Mouse (Mus musculus) liver, embryonic 11.5 days (tissue): ENCODE measurements around the gene Il25. TPM values are rescaled to one million over a fixed set of nuclear protein-coding genes. Genes with fewer than 3 reads are reported as not detected.

Experiments used
- ATAC-seq: fragments of 200-750 bp; cut with Nextera tagmentation; replicated peaks from 2 replicates; pipeline ENCODE4 v1.8.0; 2017; ENCODE audit warnings: moderate number of reproducible peaks, mild to moderate bottlenecking, moderate TSS enrichment, moderate library complexity; ENCODE audit not compliant: low FRiP score
- DNase-seq: peaks from one replicate; pipeline ENCODE4 v3.0.0-alpha.2; 2017; ENCODE audit warnings: low spot score
- H3K27ac ChIP-seq: fragments of 300-500 bp; sonication (generic); 2 replicates; pipeline ENCODE4 v1.5.1; 2014; ENCODE audit warnings: mild to moderate bottlenecking, low read depth, low read length, control low read depth
- H3K27me3 ChIP-seq: fragments of 300-500 bp; sonication (generic); replicated peaks from 2 replicates; pipeline ENCODE4 v1.6.1; 2014; ENCODE audit warnings: low read length, mixed read lengths; ENCODE audit not compliant: control insufficient read depth, insufficient read depth
- H3K36me3 ChIP-seq: fragments of 300-500 bp; sonication (generic); 2 replicates; pipeline ENCODE4 v1.6.1; 2014; ENCODE audit warnings: mild to moderate bottlenecking, low read length, moderate library complexity, mixed read lengths; ENCODE audit not compliant: control insufficient read depth, insufficient read depth
- H3K4me1 ChIP-seq: fragments of 300-500 bp; sonication (generic); replicated peaks from 2 replicates; pipeline ENCODE4 v1.6.1; 2014; ENCODE audit warnings: low read length, mixed read lengths; ENCODE audit not compliant: control insufficient read depth, insufficient read depth
- H3K4me2 ChIP-seq: fragments of 300-500 bp; sonication (generic); 2 replicates; pipeline ENCODE4 v1.6.1; 2014; ENCODE audit warnings: mild to moderate bottlenecking, control low read depth, moderate library complexity
- H3K4me3 ChIP-seq: fragments of 300-500 bp; sonication (generic); 2 replicates; pipeline ENCODE4 v1.5.1; 2014; ENCODE audit warnings: low read depth, low read length, control low read depth
- H3K9ac ChIP-seq: fragments of 300-500 bp; sonication (generic); 2 replicates; pipeline ENCODE4 v1.6.1; 2014; ENCODE audit warnings: low read depth, low read length, control low read depth
- H3K9me3 ChIP-seq: fragments of 300-500 bp; sonication (generic); 2 replicates; pipeline ENCODE4 v1.6.1; 2016; ENCODE audit warnings: low read length, inconsistent platforms, mixed read lengths; ENCODE audit not compliant: control insufficient read depth
- WGBS: fragments of 180-500 bp; shearing (Covaris S2); extraction: QIAGEN DNeasy Blood & Tissue Kit; methylation state at CpG from one replicate; pipeline ENCODE4 v1.1.7; 2014; 5-methylcytosine and 5-hydroxymethylcytosine counted together
- polyA plus RNA-seq: library from polyadenylated mRNA; unstranded; fragments of >200 nt; fragmentation: Nextera tagmentation; extraction: Ambion mirVana; gene quantifications from 2 replicates; pipeline ENCODE4 v1.2.1, GENCODE M21; 2014

Gene Il25
- not detected in 2 replicates for polyA plus RNA-seq

DNA sequence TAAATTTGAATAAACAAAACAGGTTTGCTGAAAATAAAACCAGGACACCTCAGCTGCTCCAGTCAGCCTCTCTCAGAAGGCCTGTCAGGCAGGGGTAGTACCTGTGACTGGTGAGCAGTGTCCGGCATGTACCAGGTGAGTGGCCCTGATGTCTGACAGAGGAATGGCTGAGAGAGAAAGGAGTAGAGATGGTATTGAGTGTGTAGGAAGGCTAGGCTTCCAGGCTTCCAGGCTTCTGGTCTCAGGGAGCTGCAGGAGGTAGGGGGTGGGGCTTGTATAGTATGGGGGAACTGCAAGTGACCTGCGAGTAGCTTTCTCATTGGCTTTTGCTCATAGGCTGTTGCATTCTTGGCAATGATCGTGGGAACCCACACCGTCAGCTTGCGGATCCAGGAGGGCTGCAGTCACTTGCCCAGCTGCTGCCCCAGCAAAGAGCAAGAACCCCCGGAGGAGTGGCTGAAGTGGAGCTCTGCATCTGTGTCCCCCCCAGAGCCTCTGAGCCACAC is at the start of gene Il25:
Gene Il25 (plus strand): TSS at position 51 of the 506 bp plus-strand sequence.
- 44% methylated on average over 6 of the region's 6 CpGs for WGBS
- H3K4me1 ChIP-seq = no peaks in the 10 kb centered on the region
- no peak within 1 kb of the TSS for H3K4me2 ChIP-seq
- no peaks in the 10 kb centered on the region for H3K9me3 ChIP-seq
- no peak within 1 kb of the TSS for H3K4me3 ChIP-seq
- DNase-seq (no peak), ATAC-seq (no peak)
- no peak within 1 kb of the TSS for H3K9ac ChIP-seq
- H3K36me3 ChIP-seq = no peaks in the 10 kb centered on the region
- peaks cover 18% of the 10 kb centered on the region for H3K27me3 ChIP-seq
- H3K27ac ChIP-seq = no peak within 1 kb of the TSS

DNA sequence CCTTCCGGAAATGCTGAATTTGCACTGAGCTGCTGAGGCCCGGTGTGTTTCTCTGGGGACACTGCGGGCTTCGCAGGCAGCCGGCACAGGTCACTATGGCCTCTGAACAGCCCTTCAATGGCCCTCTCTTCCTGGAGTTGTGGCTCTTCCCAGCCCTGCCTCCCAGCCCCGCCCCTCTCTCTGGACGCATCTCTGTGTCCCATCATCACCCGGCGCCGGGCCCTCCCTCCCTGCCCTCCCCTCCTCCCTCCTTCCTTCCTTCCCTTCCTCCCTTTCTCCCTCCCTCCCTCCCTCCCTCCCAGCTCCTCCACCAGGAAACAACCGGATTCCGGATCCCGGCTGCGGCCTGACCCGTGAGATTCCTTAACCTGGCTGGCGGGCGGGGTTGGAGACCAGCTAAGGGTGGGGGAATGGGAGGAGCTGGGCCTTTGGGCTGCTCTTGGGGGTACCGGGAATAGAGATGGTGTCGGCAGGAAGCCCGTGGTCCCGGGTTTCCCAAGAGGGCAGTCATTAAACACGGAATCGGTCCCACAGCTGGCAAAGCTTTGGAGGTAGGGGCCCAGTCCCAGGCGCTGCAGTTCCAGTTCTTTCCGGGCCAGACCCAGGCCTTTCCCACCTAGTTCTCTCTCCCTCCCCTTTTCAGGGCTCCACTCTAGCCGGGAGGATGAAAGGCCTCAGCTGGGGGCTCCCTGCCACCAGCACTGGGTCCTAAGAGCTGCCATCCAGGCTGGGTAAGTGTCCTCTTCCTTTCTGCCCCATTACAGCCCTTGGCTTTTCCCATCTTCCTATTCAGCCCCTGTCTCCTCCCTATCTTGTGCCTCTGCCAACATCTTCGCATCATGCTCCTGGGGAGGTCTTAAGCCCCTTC is 49.1 kb upstream of the Il25 start, which contains the start of the genes Bcl2l2 and Gm20521:
Gene Bcl2l2 (plus strand): TSS at position 224 of the 868 bp plus-strand sequence.
Gene Gm20521 (plus strand): TSS at position 288 of the 868 bp plus-strand sequence.
- Histone ChIP-seq H3K4me1 (peaks cover 10% of the 10 kb centered on the region; the same call in 1 of the 2 replicates), H3K27ac (peak within 1 kb of the TSS; percentile 75), H3K4me2 (peak within 1 kb of the TSS; percentile 90), H3K36me3 (0 out of 2 replicates have a peak, but pooled peaks cover 2% of the 10 kb centered on the region), H3K9me3 (no peaks in the 10 kb centered on the region), H3K27me3 (no peaks in the 10 kb centered on the region), H3K4me3 (peak within 1 kb of the TSS; percentile 73), H3K9ac (peak within 1 kb of the TSS; percentile 79)
- WGBS = 2% methylated on average over 27 of the region's 27 CpGs
- ATAC-seq = peak; percentile 87
- DNase-seq = peak; percentile 77

DNA sequence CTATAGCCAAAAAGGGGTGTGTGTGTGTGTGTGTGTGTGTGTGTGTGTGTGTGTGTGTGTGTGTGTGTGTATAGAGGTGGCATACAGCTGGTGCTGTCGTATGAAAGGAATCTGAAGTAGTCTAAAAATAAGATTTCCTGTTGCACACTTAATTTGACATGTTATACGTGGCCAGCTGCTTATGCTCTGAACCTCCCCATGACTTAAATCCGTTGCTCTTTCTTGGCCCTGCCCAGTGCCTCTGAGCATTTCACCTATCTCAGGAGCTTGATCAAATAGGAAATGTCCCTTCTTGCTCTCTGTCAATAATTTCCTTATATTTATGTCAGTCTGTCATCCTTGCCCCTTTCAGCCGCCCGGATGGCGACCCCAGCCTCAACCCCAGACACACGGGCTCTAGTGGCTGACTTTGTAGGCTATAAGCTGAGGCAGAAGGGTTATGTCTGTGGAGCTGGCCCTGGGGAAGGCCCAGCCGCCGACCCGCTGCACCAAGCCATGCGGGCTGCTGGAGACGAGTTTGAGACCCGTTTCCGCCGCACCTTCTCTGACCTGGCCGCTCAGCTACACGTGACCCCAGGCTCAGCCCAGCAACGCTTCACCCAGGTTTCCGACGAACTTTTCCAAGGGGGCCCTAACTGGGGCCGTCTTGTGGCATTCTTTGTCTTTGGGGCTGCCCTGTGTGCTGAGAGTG is 48.3 kb upstream of the Il25 start:
- ATAC-seq (no peak), DNase-seq (no peak)
- 46% methylated on average over 21 of the region's 21 CpGs for WGBS
- peak overlapping the region; percentile 75; the same call in 1 of the 2 replicates for H3K27ac ChIP-seq
- 0 out of 2 replicates have a peak, but pooled peaks cover 2% of the 10 kb centered on the region for H3K36me3 ChIP-seq
- H3K4me1 ChIP-seq = peaks cover 10% of the 10 kb centered on the region; the same call in 1 of the 2 replicates
- peak overlapping the region; percentile 79 for H3K9ac ChIP-seq
- H3K4me2 ChIP-seq = peak overlapping the region; percentile 90
- H3K27me3 ChIP-seq = no peaks in the 10 kb centered on the region
- H3K9me3 ChIP-seq = no peaks in the 10 kb centered on the region
- H3K4me3 ChIP-seq = peak overlapping the region; percentile 73

DNA sequence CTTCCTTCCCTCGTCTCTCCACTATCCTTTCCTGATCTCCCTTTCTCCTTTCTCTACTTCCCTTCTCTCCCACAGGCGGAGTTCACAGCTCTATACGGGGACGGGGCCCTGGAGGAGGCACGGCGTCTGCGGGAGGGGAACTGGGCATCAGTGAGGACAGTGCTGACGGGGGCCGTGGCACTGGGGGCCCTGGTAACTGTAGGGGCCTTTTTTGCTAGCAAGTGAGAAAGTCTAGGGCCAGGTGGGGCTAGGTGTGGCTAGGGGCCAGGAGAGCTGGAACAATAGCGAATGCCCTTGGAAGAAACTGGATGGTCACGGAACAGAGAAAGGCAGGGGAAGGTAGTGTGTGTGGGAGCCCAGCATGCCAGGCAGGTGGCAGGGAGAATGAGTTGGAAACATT is 47.2 kb upstream of the Il25 start:
- WGBS = 85% methylated on average over 11 of the region's 11 CpGs

DNA sequence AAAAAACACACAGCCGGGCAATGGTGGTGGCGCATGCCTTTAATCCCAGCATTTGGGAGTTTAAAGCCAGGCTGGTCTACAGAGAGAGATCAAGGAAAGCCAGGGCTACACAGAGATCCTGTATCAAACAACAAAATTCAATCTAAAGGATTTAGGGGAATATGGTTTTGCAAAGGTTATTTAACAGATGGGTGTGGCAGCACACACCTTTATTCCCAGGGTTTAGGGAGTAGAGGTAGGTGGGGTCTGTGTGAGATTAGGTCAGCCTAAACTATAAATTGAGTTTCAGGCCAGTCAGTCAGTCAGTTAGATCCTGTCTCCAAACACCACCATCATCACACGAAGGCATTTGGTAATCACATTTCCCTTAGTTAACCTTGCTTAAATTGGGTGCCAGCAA is 40.3 kb upstream of the Il25 start, which contains the start of gene Pabpn1:
Gene Pabpn1 (plus strand): TSS at position 301 of the 400 bp plus-strand sequence.
- Histone ChIP-seq H3K36me3 (peaks cover 12% of the 10 kb centered on the region), H3K9me3 (no peaks in the 10 kb centered on the region), H3K4me2 (peak within 1 kb of the TSS; percentile 74), H3K27ac (peak within 1 kb of the TSS; percentile 73), H3K4me1 (peaks cover 9% of the 10 kb centered on the region; the same call in 1 of the 2 replicates), H3K4me3 (peak within 1 kb of the TSS; percentile 98), H3K27me3 (no peaks in the 10 kb centered on the region), H3K9ac (peak within 1 kb of the TSS; percentile 60)
- no peak for ATAC-seq
- DNase-seq = no peak
- WGBS = 91% methylated on average over 3 of the region's 3 CpGs

More for the DNA sequence above, 47.2 kb upstream of the Il25 start:
- Histone ChIP-seq H3K4me2 (no peak overlapping the region), H3K27ac (no peak overlapping the region), H3K4me1 (peaks cover 10% of the 10 kb centered on the region; the same call in 1 of the 2 replicates), H3K9me3 (no peaks in the 10 kb centered on the region), H3K27me3 (no peaks in the 10 kb centered on the region), H3K36me3 (0 out of 2 replicates have a peak, but pooled peaks cover 2% of the 10 kb centered on the region), H3K4me3 (no peak overlapping the region), H3K9ac (no peak overlapping the region)
- DNase-seq (no peak), ATAC-seq (no peak)

DNA sequence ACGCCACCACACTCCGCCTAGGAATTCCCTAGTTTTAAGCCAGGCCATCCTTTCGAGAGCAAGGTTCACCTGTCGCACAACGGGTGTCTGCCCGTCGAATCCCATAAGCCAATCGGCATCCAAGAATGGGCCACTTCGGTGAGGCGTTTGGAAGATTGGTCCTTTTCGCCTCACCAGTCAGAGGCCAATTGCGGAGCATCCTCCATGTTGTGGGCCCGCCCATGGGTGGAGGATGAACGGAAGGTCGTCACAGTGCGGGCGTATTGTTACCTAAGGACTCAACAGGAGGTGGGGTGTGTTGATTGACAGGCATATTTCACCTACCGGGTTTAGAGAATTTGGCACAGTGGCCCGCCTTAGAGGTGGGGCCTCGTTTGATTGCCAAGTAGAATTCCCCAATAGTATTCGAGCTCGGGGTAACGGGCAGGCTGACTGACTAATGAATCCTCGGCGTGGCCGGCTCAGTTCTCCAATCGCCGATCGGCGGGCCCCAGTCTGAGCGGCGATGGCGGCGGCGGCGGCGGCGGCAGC is 38.8 kb upstream of the Il25 start:
- peak; percentile 94 for DNase-seq
- ATAC-seq = peak; percentile 99
- peak overlapping the region; percentile 99 for H3K9ac ChIP-seq
- H3K4me2 ChIP-seq = peak overlapping the region; percentile 74
- peak overlapping the region; percentile 98 for H3K4me3 ChIP-seq
- peaks cover 22% of the 10 kb centered on the region for H3K36me3 ChIP-seq
- peak overlapping the region; percentile 94 for H3K27ac ChIP-seq
- WGBS = under 1% methylated on average over 38 of the region's 38 CpGs
- H3K27me3 ChIP-seq = no peaks in the 10 kb centered on the region
- H3K9me3 ChIP-seq = no peaks in the 10 kb centered on the region
- H3K4me1 ChIP-seq = peaks cover 9% of the 10 kb centered on the region

DNA sequence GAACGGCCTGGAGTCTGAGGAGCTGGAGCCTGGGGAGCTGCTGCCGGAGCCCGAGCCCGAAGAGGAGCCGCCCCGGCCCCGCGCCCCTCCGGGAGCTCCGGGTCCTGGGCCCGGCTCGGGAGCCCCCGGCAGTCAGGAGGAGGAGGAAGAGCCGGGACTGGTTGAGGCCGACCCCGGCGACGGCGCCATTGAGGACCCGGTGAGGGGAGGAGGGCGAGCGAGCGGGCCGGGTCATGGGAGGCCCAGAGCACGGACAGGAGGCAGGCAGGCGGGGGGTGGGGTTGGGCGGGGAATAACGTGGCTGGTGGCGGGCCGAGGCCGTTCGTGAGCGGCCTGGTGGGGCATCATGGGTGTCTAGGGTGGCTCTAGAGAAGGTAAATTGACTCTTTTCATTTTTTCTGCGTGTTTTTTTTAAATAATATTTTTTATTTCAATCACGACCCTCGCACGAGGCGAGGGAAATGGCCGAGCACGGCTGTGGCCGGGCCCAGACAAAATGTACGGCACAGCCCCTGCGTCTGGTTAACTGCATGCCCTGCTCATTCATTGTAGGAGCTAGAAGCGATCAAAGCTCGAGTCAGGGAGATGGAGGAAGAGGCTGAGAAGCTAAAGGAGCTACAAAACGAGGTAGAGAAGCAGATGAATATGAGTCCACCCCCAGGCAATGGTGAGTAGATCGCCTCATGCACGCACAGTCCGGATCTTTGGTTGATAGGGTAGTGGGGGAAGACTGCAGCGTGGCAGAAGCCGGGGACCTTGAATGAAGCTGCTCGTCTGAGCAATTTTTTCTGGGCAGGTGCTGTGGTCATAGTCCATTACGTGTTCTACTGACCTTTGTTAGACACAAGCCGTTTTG is 38.0 kb upstream of the Il25 start:
- Histone ChIP-seq H3K27ac (peak overlapping the region; percentile 94), H3K4me3 (peak overlapping the region; percentile 98), H3K27me3 (no peaks in the 10 kb centered on the region), H3K36me3 (peaks cover 24% of the 10 kb centered on the region), H3K4me1 (peaks cover 9% of the 10 kb centered on the region), H3K4me2 (peak overlapping the region; percentile 70), H3K9me3 (no peaks in the 10 kb centered on the region), H3K9ac (peak overlapping the region; percentile 99)
- under 1% methylated on average over 54 of the region's 54 CpGs for WGBS
- ATAC-seq (peak; percentile 62), DNase-seq (peak; percentile 80)
